Mouse (Mus musculus): ENCODE measurements around the gene Olfr983.
A peak's percentile ranks its signal among the peaks of the same experiment; 100 is the strongest.

Gene Olfr983

DNA sequence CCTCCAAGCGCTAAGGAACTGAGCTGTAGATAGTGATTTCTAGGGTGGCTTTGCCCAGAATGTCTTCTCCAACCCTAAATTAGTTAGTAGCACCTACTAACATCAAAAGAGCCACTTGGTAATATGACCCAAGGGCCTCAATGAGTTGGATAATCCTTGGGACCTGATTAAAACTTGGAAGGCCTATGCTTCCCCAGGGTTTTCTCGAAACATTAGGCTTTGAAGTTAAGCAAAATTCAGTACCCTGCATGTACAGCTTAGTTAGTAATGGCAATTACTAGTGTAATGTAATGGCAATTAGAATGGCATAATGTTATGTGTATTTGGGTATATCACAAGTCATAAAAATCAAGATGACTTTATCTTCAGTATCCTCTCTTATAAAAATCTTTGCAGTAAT lies at the start of gene Olfr983:
Olfr983 (minus strand) TSS at position 101 of the 400 bp plus-strand sequence.
- no peak for DNase-seq

GRCm38 (mm10) chr9:40141544-40141943 lies 48.1 kb upstream of the Olfr983 start:
- no peak for DNase-seq

DNA sequence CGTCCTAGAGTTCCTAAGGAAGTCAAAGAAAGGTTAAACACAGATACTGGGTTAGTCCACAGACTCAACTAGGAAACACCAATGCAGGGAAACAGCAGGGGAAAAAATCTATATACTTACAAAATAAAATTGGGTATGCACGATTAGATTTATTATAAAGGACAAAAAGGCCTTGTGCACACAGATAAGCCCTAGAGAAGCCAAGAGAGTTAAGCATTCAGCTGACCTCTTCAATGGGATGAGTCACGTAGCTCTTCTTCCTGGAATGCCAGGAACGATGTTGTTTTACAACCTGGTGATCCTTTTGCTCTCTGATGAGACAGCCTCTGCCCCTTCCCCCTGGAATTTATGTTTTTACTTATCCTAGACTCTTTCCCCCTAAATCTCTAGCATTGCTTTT lies 46.1 kb upstream of the Olfr983 start:
- no peak for DNase-seq

DNA sequence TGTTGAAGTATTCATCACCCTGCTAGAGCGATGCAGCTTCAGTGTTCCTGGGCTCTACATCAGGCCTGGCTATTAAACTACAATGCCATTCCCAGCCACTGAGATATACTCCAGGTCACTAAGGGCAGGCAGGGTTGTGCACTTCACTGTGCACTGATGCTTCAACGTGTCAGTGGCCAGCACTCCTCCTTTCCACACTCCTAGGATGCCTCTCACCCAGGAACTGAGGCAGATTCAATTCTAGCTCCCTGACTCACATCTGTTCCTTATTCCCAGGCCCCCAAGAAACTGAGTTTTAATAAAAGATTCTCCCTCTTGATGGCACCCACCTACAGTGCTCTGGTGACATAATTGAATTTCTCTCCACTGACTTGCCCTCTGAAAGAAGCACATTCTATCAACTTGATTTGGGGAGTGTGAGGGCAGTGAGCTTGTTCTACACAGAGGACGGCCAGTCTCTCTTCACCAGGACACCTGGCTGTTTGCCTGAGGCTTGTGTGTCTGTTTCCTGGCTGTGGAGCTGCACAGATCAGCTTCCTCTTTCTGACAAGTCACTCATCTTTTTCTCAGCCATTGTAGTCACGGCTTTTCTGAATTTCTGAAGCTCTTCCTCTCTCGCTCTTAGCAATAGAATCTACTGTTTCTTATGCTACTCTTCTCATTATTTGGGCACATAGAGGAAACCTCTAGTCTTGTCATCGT lies 43.7 kb upstream of the Olfr983 start:
- DNase-seq: no peak

DNA sequence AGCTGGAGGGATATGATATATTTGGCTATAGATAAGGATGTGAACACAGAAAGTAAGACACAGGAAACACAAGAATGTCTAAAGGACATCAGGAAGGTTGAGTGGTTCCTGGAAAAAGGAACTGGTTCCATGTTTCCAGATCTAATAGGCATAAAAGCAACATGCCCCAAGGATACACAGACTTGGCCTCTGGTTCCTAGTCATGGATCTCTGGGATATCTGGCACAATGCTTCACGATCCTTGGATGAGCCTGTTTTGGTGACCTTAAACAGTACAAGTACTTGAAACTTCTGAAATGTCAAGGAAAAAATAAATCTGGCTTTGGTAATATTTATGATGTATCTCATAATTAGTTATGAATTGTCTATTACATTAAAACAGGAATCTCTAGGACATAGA lies 37.2 kb upstream of the Olfr983 start:
- no peak for DNase-seq

- no peak for DNase-seq
Observed at GRCm38 (mm10) chr9:40130084-40130483, 36.7 kb upstream of the Olfr983 start, which contains the start of gene Olfr985. Olfr985 (minus strand) TSS chr9:40130184.

DNA sequence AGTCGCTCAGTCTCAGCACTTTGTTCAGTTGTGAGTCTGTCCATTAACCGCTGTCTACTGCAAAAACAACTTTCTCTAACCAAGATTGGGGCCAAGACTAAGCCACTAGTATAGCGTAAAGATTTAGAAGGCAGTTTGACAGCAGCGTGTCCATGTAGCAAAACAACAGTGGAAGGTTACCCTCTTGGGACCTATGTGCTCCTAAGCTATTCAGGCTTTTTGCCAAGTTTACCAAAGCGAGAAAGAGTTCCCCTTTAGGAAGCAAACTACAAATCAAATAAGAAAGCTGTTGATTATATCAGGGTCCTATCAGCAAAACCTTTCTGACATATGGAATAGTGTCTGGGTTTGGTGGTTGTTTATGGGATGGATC lies 23.9 kb upstream of the Olfr983 start:
- DNase-seq: no peak

- peak; percentile 20 for DNase-seq
Observed at GRCm38 (mm10) chr9:40116645-40117286, 23.4 kb upstream of the Olfr983 start.

- DNase-seq: no peak
Observed at GRCm38 (mm10) chr9:40114106-40114505, 20.7 kb upstream of the Olfr983 start, which contains the start of gene Olfr984. Olfr984 (minus strand) TSS chr9:40114206.

DNA sequence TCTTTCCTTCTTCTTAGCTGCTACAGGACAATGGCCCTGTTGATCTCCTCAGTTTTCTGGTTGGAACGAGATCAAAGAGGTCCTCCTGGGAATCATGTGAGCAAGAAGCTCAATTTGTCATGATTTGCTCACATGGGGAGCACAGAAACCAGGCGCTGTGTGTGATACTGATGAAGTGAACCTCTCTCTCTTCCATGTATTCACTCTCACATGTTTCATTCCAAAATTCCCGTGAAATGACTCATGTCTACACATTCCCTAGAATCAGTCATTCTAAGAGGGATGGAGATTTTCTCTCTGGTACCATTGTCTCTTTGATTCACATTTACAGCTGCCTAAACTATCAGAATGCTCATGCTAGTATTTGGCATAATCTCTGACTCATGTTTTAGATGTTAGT lies 1.4 kb upstream of the Olfr983 start:
- DNase-seq: no peak

- DNase-seq: no peak
Observed at GRCm38 (mm10) chr9:40073529-40073928, 19.9 kb downstream of the Olfr983 start, which contains the start of gene Olfr982. Olfr982 (plus strand) TSS chr9:40073829.

GRCm38 (mm10) chr9:40050138-40050537 lies 43.3 kb downstream of the Olfr983 start:
- DNase-seq: no peak

Data from liver (tissue).